Mouse (Mus musculus): ENCODE measurements at regions not wholly inside any gene's neighbourhood (a gene's known extent, or its start where the extent isn't known, plus 50 kb on each side); places are given as distances from the start of the nearest gene placed in this dataset.

- DNase-seq: no peak
Measured at GRCm38 (mm10) chr1:63851476-63852094, 82.5 kb upstream of the 4933402D24Rik start.

GRCm38 (mm10) chr1:63850262-63850661 is 81.2 kb upstream of the 4933402D24Rik start:
- no peak for DNase-seq

- DNase-seq: no peak
Measured at GRCm38 (mm10) chr1:63828174-63828844, 59.2 kb upstream of the 4933402D24Rik start.

- DNase-seq: no peak
Measured at GRCm38 (mm10) chr1:63820614-63821270, 51.7 kb upstream of the 4933402D24Rik start.

GRCm38 (mm10) chr1:63819536-63820254 is 50.6 kb upstream of the 4933402D24Rik start:
- DNase-seq: no peak

Measured in adrenal gland, postnatal 36 days (tissue).